Mouse (Mus musculus) ES-E14 (cell line): ENCODE data around the gene Man2b1. TPM values are rescaled to one million over a fixed set of nuclear protein-coding genes. Genes with fewer than 3 reads are reported as not detected.
"Not testable (repeated sequence)": the region's sequence is repeated elsewhere in the genome, so short reads cannot be mapped to it uniquely, and the experiment has no call there.

Experiments
- DNase-seq: peaks from one replicate; pipeline ENCODE4 v3.0.0-alpha.2; 2013; ENCODE audit warnings: low read depth, low spot score
- H3K27ac ChIP-seq: 2 replicates; pipeline ENCODE4 v1.5.1; 2012; ENCODE audit warnings: low read depth, mild to moderate bottlenecking, low read length, moderate library complexity, mixed read lengths; ENCODE audit not compliant: poor library complexity, insufficient read depth, severe bottlenecking
- H3K36me3 ChIP-seq: 2 replicates; pipeline ENCODE4 v1.6.1; 2012; ENCODE audit warnings: mild to moderate bottlenecking, low read length, moderate library complexity, mixed read lengths; ENCODE audit not compliant: control insufficient read depth, poor library complexity, insufficient read depth, severe bottlenecking
- H3K4me1 ChIP-seq, 2 experiments: fragments of 150-350 bp in 1 of 2; sonication (generic) in 1 of 2; 2 replicates each; pipeline ENCODE4 v1.6.1; 2012; ENCODE audit warnings: low read length in 2 of 2, mild to moderate bottlenecking in 1 of 2, mixed read lengths in 1 of 2; ENCODE audit not compliant: control insufficient read depth in 2 of 2, insufficient read depth in 2 of 2, poor library complexity in 1 of 2
- H3K4me3 ChIP-seq, 2 experiments: fragments of 150-350 bp in 1 of 2; sonication (generic) in 1 of 2; 2 replicates each; pipeline ENCODE4 v1.5.1; 2012; ENCODE audit warnings: low read length in 2 of 2, low read depth in 1 of 2, mild to moderate bottlenecking in 1 of 2, mixed read lengths in 1 of 2; ENCODE audit not compliant: insufficient read depth in 1 of 2, poor library complexity in 1 of 2, severe bottlenecking in 1 of 2
- H3K9ac ChIP-seq: 2 replicates; pipeline ENCODE4 v1.6.1; 2012; ENCODE audit warnings: low read depth, mild to moderate bottlenecking, low read length, mixed read lengths; ENCODE audit not compliant: poor library complexity, insufficient read depth, severe bottlenecking
- H3K9me3 ChIP-seq: fragments of 150-350 bp; sonication (generic); 2 replicates; pipeline ENCODE4 v1.6.1; 2012; ENCODE audit warnings: low read depth, mild to moderate bottlenecking, low read length; ENCODE audit not compliant: control insufficient read depth, insufficient read depth
- CHD2 ChIP-seq: IDR thresholded peaks from 2 replicates; pipeline ENCODE4 v1.6.1; 2014; ENCODE audit warnings: mild to moderate bottlenecking, low read depth, low read length, inconsistent platforms
- HCFC1 ChIP-seq: IDR thresholded peaks from 2 replicates; pipeline ENCODE4 v1.6.1; 2012; ENCODE audit warnings: low read length, inconsistent platforms, borderline replicate concordance; ENCODE audit not compliant: insufficient read depth
- MAFK ChIP-seq: IDR thresholded peaks from 2 replicates; pipeline ENCODE4 v1.6.1; 2014; ENCODE audit warnings: mild to moderate bottlenecking, low read depth, low read length, inconsistent platforms; ENCODE audit not compliant: insufficient read depth
- ZC3H11A ChIP-seq: IDR thresholded peaks from 2 replicates; pipeline ENCODE4 v1.6.1; 2012; ENCODE audit warnings: low read depth, mild to moderate bottlenecking, inconsistent platforms, low read length, borderline replicate concordance
- ZNF384 ChIP-seq: IDR thresholded peaks from 2 replicates; pipeline ENCODE4 v1.6.1; 2012; ENCODE audit warnings: low read depth, low read length, inconsistent platforms
- in situ Hi-C, 2 experiments: fragments of 600-800 bp; cut with MboI; formaldehyde crosslinking; loops; one replicate each; pipeline ENCODE4 v1.15.1; 2025; ENCODE audit warnings: low sequenced_read_pairs in 2 of 2, inconsistent platforms in 1 of 2; ENCODE audit not compliant: unreplicated experiment in 2 of 2
- total RNA-seq: library from RNA; depleted of rRNA; stranded (reverse); fragments of 300-350 nt; gene quantifications from 2 replicates; pipeline ENCODE4 v1.2.3, GENCODE M21; 2012

Man2b1 gene
- total RNA-seq, 1 experiment, result 40.2 TPM

- no peak for TF ChIP-seq CHD2
- TF ChIP-seq ZC3H11A, result no peak
- TF ChIP-seq HCFC1, result no peak
- TF ChIP-seq MAFK, result no peak
- TF ChIP-seq ZNF384, result no peak
- Histone ChIP-seq H3K4me3 (peak within 1 kb of the TSS; percentile 90 to 91), H3K27ac (no peak within 1 kb of the TSS; the same call in 1 of the 2 replicates), H3K9ac (peak within 1 kb of the TSS; percentile 88), H3K4me1 (peaks cover 2 to 10% of the 10 kb centered on the region in 2 experiments; a peak in 3 of 4 replicates), H3K36me3 (peaks cover 4% of the 10 kb centered on the region; the same call in 1 of the 2 replicates), H3K9me3 (no peaks in the 10 kb centered on the region)
- DNase-seq, result peak; percentile 84
- in situ Hi-C loops, result no loop called here
Observed at GRCm38 (mm10) chr8:85081216-85081555, 1.9 kb upstream of the Man2b1 start, which contains the start of gene Wdr83. Gene Wdr83, minus strand, starts transcription at chr8:85081306.

GRCm38 (mm10) chr8:85082169-85082568, 901 bp upstream of the Man2b1 start:
- H3K9me3 ChIP-seq, in situ Hi-C loops, H3K36me3 ChIP-seq, H3K27ac ChIP-seq, H3K9ac ChIP-seq, DNase-seq, H3K4me3 ChIP-seq: not testable (repeated sequence)
- peaks cover 2 to 10% of the 10 kb centered on the region in 2 experiments; a peak in 3 of 4 replicates for H3K4me1 ChIP-seq

GRCm38 (mm10) chr8:85084633-85085032, 1.6 kb downstream of the Man2b1 start:
- H3K4me1 ChIP-seq, result peaks cover 2 to 10% of the 10 kb centered on the region in 2 experiments; a peak in 3 of 4 replicates
- in situ Hi-C loops, result no loop called here
- H3K9me3 ChIP-seq, result no peaks in the 10 kb centered on the region
- no peak overlapping the region for H3K9ac ChIP-seq
- no peak for TF ChIP-seq ZC3H11A
- TF ChIP-seq CHD2, result no peak
- TF ChIP-seq ZNF384, result no peak
- no peak for TF ChIP-seq MAFK
- TF ChIP-seq HCFC1, result no peak
- no peak overlapping the region for H3K4me3 ChIP-seq
- H3K36me3 ChIP-seq, result peaks cover 3% of the 10 kb centered on the region; the same call in 1 of the 2 replicates
- H3K27ac ChIP-seq, result no peak overlapping the region
- DNase-seq, result no peak

GRCm38 (mm10) chr8:85086238-85086637, 3.2 kb downstream of the Man2b1 start:
- Histone ChIP-seq H3K4me3 (no peak overlapping the region), H3K9me3 (no peaks in the 10 kb centered on the region), H3K9ac (no peak overlapping the region), H3K27ac (no peak overlapping the region), H3K4me1 (peaks cover 2 to 12% of the 10 kb centered on the region in 2 experiments; a peak in 3 of 4 replicates), H3K36me3 (peaks cover 3% of the 10 kb centered on the region; the same call in 1 of the 2 replicates)
- in situ Hi-C loops, result no loop called here
- TF ChIP-seq MAFK (no peak), ZNF384 (no peak), ZC3H11A (no peak), CHD2 (no peak), HCFC1 (no peak)
- no peak for DNase-seq

GRCm38 (mm10) chr8:85088771-85089170, 5.7 kb downstream of the Man2b1 start:
- no peaks in the 10 kb centered on the region for H3K9me3 ChIP-seq
- peaks cover 5% of the 10 kb centered on the region; the same call in 1 of the 2 replicates for H3K36me3 ChIP-seq
- H3K4me3 ChIP-seq, result no peak overlapping the region
- TF ChIP-seq MAFK, result no peak
- in situ Hi-C loops, result no loop called here
- H3K4me1 ChIP-seq, result peaks cover 0 to 12% of the 10 kb centered on the region in 2 experiments; a peak in 1 of 4 replicates
- DNase-seq, result no peak
- no peak overlapping the region for H3K9ac ChIP-seq
- H3K27ac ChIP-seq, result no peak overlapping the region
